Mouse (Mus musculus) naive thymus-derived CD4-positive, alpha-beta T cell, adult 2 months (primary cell): ENCODE results near the gene Ptprd.

Experiments
- DNase-seq: peaks from one replicate; pipeline ENCODE4 v3.0.0-alpha.2; 2011; ENCODE audit warnings: low read depth

Gene Ptprd

DNA sequence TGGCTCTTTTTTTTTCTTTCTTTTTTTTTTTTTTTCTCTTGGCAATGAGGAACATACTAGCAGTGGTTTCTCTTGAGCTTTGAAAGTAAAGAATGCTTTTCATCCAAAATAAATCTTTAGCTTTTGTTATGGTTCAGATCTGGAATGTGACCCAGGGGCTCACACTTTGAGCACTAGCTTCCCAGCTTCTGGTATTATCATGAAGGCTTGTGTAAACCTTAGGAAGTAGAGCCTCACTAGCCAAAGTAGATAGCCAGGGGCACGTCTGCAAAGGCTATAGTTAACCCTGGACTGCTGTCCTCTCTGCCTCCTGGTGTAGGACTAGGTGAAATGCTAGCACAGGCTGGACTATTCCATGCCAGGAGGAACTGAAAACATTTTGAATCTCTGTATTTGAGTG, 1310.1 kb downstream of the Ptprd start:
- DNase-seq = no peak

GRCm38 (mm10) chr4:76889669-76890068, 1322.1 kb downstream of the Ptprd start:
- DNase-seq = no peak

GRCm38 (mm10) chr4:76881610-76882009, 1330.2 kb downstream of the Ptprd start:
- DNase-seq = no peak

- DNase-seq = no peak
Measured at GRCm38 (mm10) chr4:76870971-76871370, 1340.8 kb downstream of the Ptprd start.

DNA sequence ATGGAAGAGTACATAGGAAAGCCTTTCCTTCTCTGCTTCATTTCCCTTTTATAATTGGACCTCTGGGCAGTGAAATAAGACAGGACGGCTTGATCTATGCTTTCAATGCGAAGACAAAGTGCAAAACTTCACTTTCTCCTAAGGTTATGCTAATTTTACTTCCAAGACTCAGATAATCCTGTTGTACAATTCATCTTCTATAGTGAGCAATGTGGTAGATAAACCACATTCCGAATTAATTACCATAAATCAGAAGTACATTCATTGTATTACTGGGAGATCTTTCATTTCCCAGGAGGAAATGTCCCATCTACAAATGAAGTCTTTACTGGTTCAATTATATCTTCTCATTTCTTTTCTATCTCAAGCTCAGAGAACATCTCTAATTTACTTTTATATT, 1346.2 kb downstream of the Ptprd start:
- no peak for DNase-seq

DNA sequence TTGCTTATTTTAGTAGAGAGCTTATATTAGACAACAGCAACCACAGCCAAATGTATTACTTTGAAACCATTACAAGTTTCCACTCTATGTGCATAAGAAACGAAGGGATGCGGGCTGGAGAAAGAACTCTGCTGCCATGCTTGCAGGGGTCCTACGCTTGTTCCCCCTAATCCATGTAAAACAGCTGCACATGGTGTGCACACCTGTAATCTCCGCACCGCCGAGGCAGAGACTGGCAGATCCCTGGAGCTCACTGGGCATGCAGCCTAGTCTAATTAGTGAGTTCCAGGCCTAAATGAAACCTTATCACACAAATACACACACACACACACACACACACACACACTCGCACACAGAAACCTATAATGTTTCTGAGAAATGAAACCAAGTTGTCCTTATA, 1365.5 kb downstream of the Ptprd start:
- no peak for DNase-seq

DNA sequence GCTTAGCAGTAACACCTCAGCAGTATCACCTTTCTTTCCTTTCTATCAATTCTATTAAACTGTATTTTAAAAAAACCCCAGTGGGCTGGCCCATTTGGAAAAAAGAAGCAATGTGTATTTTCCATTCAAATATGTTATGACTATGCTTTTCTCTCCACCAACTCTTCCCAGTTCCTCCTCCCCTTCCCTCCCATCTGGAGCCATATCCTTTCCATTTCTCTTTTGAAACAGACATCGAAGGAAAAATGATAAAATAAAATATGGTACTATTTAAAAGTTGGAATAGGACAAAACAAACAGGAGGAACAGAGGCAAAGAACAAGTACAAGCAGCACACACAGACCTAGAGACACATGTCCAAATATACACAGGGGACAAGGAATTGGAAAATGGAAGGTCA, 1372.7 kb downstream of the Ptprd start:
- no peak for DNase-seq

DNA sequence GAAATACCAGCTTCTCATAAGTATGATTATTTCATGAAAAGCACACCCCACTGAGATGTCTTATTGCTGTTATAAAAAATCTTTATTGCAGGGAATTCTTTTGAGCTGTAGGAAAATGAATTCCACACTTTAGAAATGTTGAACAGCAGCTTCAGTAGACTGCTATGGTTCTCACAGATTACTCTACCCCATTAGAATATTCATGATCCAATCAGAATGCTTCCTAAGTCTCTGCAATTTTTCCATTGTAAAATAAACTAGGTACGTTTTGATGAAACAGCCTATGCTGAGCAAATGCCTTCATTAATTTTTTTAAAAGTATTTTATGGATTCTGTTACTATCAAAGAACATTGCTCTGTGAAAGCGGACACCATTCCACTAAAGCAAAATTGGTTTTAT, 1399.6 kb downstream of the Ptprd start:
- no peak for DNase-seq

DNA sequence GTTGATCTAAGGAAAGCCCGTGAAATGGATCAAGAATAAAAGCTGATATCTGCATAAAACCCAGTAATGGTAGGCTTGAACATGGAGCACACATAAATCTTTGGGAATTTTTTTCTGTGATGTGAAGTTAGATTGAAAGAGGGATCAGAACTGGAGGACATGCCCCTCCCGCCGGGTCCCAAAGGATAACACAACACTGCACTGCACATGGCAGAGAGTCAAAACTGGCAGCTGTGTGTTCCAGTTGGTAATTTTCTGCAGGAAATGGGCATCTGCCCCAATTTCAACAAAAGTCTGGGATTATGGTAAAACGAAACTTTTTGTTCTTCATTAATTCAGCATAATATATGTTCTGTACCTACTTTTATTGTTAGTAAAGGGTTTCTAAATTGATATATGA, 1409.1 kb downstream of the Ptprd start:
- no peak for DNase-seq

GRCm38 (mm10) chr4:76798010-76799007, 1413.5 kb downstream of the Ptprd start:
- DNase-seq = no peak

DNA sequence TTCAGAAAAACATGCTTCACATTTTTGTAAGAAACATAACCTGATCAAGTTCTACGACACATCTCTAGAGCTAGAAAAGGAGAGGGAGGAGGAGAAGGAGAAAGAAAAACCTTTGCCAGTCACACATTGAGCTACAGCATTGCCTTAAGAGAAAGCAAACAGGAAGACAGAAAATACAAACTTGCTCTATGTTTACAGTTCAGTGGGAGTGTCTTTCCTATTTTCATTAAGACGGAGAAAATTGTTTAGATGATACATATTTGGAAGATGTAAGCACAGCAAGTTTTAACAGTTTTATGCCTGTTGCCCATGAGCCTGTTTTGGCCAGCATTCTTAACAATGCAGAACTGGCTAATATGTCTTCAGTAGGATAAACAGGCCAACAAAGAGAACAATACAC, 1426.4 kb downstream of the Ptprd start:
- no peak for DNase-seq

- no peak for DNase-seq
Measured at GRCm38 (mm10) chr4:76779558-76780124, 1432.1 kb downstream of the Ptprd start.

DNA sequence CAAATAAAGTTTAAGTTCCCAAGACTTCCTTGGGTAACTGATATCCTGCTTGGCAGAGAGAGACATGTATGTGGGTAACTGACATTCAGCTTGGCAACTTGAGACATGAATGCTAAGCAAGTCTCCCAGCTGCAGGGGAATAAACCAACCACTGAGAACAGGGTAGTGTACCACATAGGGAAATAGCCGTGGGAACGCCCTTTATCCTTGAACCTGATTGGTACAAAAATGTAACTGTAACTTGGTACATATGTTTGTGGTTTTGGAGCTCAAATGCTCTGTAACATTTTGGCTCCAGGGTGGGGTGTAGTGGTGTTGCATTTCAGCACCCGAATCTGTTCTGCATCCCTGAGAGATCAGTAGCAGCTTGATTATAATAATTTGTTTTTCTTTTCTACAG, 1444.8 kb downstream of the Ptprd start:
- no peak for DNase-seq

- no peak for DNase-seq
Measured at GRCm38 (mm10) chr4:76766429-76766828, 1445.3 kb downstream of the Ptprd start.

DNA sequence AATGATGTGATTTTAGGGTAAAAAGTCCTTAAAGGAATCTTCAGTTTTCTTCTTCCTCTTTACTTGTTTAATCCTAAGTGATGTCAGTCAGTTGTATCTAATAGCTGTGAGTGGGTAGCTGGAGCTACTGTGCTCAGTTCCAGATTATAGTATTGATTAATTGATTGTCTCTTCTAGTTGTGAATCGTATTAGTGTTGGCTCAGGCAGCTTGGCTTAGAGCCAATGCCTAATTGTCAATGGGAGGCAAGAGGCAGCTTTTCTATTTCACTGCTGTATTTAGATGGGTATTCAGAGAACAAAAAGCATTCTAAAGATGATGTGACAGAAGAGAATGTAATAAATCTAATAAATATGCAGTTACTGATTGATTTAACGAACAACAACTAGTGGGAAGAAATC, 1461.1 kb downstream of the Ptprd start:
- DNase-seq = no peak

DNA sequence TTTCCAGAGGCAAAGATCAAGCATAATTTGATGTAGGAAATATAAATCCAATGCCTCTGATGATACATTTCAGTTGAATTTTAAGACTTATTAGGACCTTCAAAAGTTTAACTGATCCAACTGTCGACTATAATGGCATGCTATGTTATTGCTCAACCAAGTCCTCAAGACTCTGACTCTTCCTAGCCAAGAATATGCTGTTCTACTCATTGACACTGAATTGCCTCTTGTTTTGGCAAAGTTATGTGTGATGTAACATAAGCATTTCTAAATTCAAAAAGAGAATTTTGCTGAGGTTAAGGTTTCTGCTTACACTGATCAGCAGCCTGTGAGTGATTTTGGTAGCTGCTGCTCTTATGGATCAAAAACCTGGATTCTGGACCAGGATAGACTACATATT, 1475.9 kb downstream of the Ptprd start:
- DNase-seq = no peak

DNA sequence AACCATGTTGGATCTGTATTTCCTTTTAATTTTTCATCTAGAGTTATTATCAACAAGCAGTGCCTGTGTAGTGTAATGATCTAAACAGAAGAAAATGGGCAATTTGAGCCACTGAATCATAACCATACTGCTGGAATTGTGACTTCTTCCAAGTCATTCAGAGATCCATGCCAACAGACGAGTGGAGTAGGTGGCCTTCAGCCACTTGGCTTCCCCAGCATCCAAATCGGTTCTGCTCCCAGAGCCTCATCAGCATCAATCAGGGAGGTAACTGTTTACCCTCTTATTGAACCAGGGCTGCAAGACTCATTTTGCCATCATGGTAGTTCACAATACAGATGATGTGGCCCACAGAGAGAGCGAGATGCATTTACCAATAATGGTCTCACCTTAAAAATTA, 1536.0 kb downstream of the Ptprd start:
- DNase-seq = no peak

GRCm38 (mm10) chr4:76673224-76673623, 1538.5 kb downstream of the Ptprd start:
- DNase-seq = no peak

DNA sequence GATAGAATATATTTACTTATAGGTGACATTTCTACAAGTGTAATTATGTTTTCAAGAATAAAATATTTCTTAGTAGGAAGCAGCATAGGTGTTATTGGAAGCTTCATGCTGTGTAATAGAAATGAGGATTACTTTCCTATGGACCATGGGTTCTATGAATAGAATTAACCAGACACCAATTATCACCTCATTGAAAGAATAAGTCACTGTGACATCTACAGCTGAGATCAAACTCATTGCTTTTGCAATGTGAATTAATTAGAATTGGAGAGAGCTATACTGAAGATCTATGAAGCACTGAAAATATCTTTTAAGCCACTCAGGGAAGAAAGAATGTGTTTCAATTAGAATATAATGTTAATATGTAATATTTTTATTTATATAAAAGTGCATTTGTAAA, 1539.1 kb downstream of the Ptprd start:
- no peak for DNase-seq

GRCm38 (mm10) chr4:76661725-76662124, 1550.0 kb downstream of the Ptprd start:
- DNase-seq = no peak

- DNase-seq = no peak
Measured at GRCm38 (mm10) chr4:76660146-76660545, 1551.6 kb downstream of the Ptprd start.

DNA sequence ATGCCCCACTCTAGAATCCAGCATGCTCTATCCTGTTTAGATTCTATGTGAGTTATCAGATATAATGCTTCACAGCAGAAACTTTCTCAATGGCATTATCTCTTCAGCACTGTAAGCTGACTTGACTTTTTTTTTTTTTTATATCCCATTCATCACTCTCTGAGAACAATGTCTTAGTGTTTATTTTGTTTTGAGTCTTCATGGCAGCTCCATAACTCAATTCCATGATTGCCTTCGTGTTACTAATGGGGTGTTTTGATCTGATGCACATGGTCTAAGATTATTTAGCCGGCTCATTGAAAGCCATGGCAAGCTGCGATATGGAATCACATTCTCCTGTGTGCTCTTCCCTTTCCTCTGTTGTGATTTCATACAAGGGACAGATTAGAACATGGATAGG, 1555.0 kb downstream of the Ptprd start:
- no peak for DNase-seq

DNA sequence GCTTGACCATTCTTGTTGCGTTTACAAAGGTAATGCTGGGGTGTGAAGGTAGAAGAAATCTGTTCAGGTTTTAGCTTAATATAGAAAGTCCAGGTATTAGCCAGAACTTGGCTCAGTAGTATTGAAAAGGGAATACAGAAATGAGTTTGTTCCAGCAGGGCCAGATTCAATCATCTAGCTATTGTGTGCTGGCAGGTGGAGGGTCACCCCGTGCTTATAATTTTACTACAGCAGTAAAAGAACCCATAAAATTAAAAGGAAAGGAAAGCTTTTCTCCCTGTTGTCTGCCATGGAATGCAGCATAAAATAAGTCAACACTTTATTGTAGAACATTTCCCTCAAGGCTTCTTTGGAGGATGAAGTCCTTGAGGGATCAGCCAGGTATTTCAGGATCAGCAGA, 1558.8 kb downstream of the Ptprd start:
- no peak for DNase-seq

GRCm38 (mm10) chr4:76621740-76622139, 1590.0 kb downstream of the Ptprd start:
- DNase-seq = no peak
